Mouse (Mus musculus): ENCODE data around the gene Acvr1b. TPM values are rescaled to one million over a fixed set of nuclear protein-coding genes. Genes with fewer than 3 reads are reported as not detected.

Gene Acvr1b
- total and polyA plus RNA-seq, 3 experiments: 2.7 to 4.8 (median 2.9) TPM

- Histone ChIP-seq H3K4me3 (replicated peaks in 1 of 3; ENCODE audit: low read depth in 2 of 3, low read length in 2 of 3, poor library complexity in 1 of 3) (no peak overlapping the region), H3K27me3 (replicated peaks) (no peaks in the 10 kb centered on the region), H3K27ac (ENCODE audit: insufficient read depth, low read depth) (no peak overlapping the region), H3K9me3 (replicated peaks; ENCODE audit: low read length) (peaks cover 4% of the 10 kb centered on the region), H3K9ac (ENCODE audit: insufficient read depth, low read depth) (no peak overlapping the region), H3K36me3 (replicated peaks in 1 of 2; ENCODE audit: control insufficient read depth in 1 of 2, insufficient read depth in 1 of 2, low read length in 1 of 2) (peaks cover 30 to 46% of the 10 kb centered on the region in 2 experiments), H3K4me2 (ENCODE audit: insufficient read depth, low read depth, poor library complexity, severe bottlenecking) (no peak overlapping the region), H3K4me1 (ENCODE audit: control insufficient read depth in 1 of 2, insufficient read depth in 2 of 2) (peaks cover 11 to 25% of the 10 kb centered on the region in 2 experiments), H3K79me2 (replicated peaks; ENCODE audit: control insufficient read depth, extremely low read depth, insufficient read depth, poor library complexity, severe bottlenecking) (no peaks in the 10 kb centered on the region)
- in situ Hi-C loops (cut with MboI; ENCODE audit: low pct_ligation_motif_present, low pct_unique_long_range_greater_than_20kb, low sequenced_read_pairs) (no loop called here), dilution Hi-C loops (cut with MboI; ENCODE audit: extremely low pct_ligation_motif_present, extremely low pct_unique_long_range_greater_than_20kb, low sequenced_read_pairs) (no loop called here)
- TF ChIP-seq ZKSCAN1 (IDR thresholded peaks at IDR 0.05; ENCODE audit: borderline replicate concordance, low read depth, low read length): no peak
- no peak for TF ChIP-seq MAFK (IDR thresholded peaks at IDR 0.05; ENCODE audit: insufficient replicate concordance, low read length)
- TF ChIP-seq MYC (IDR thresholded peaks at IDR 0.05; ENCODE audit: low read depth, low read length): no peak
- no peak for TF ChIP-seq POLR2A (IDR thresholded peaks at IDR 0.05; ENCODE audit: low read depth, low read length)
- no peak for TF ChIP-seq USF1 (IDR thresholded peaks at IDR 0.05; ENCODE audit: low read depth, low read length)
- TF ChIP-seq USF2 (conservative IDR thresholded peaks at IDR 0.05; ENCODE audit: low read depth, low read length): no peak
- no peak for TF ChIP-seq JUND (conservative IDR thresholded peaks at IDR 0.05; ENCODE audit: low read depth, low read length)
- TF ChIP-seq HCFC1 (IDR thresholded peaks at IDR 0.05; ENCODE audit: low read depth, low read length): no peak
- TF ChIP-seq MAZ (IDR thresholded peaks at IDR 0.05; ENCODE audit: low read depth, low read length): no peak
- TF ChIP-seq RAD21 (IDR thresholded peaks at IDR 0.05; ENCODE audit: low read depth, low read length): no peak
- TF ChIP-seq PAX5 (IDR thresholded peaks at IDR 0.05; ENCODE audit: low read length): no peak
- no peak for TF ChIP-seq MEF2A (IDR thresholded peaks at IDR 0.05; ENCODE audit: borderline replicate concordance, low read depth, low read length)
- no peak for TF ChIP-seq E2F4 (IDR thresholded peaks at IDR 0.05; ENCODE audit: insufficient replicate concordance, low read depth, low read length)
- TF ChIP-seq SMC3 (IDR thresholded peaks at IDR 0.05; ENCODE audit: low read depth, low read length): no peak
- DNase-seq (ENCODE audit: extremely low read depth): no peak
Measured at GRCm38 (mm10) chr15:101201414-101201813, 27.5 kb downstream of the Acvr1b start.

DNA sequence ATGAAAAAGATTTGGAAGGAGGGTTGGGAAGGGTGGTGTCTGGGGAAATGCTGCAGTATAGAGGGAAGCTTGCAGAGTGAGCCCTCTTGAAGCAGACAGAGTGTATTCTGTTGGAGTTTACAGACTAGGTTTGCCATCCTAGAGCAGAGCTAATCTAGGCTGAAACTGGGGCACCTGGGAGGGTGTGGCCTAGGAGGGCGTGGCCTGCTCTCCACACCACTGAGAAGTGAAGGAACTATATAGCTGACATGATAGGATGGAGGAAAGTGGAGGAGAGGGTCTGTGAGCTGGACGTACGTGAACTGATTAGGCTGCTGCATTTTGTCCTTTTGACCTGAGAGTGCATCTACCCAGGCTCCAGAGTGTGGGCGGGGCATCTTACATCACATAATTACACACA, 29.8 kb downstream of the Acvr1b start:
- Histone ChIP-seq H3K4me2 (ENCODE audit: insufficient read depth, low read depth, poor library complexity, severe bottlenecking) (no peak overlapping the region), H3K4me1 (ENCODE audit: control insufficient read depth in 1 of 2, insufficient read depth in 2 of 2) (peaks cover 0 to 6% of the 10 kb centered on the region in 2 experiments; a peak in 2 of 4 replicates), H3K9me3 (replicated peaks; ENCODE audit: low read length) (peaks cover 4% of the 10 kb centered on the region), H3K9ac (ENCODE audit: insufficient read depth, low read depth) (no peak overlapping the region), H3K27ac (ENCODE audit: insufficient read depth, low read depth) (no peak overlapping the region), H3K27me3 (replicated peaks) (no peaks in the 10 kb centered on the region), H3K4me3 (replicated peaks in 1 of 3; ENCODE audit: low read depth in 2 of 3, low read length in 2 of 3, poor library complexity in 1 of 3) (no peak overlapping the region), H3K36me3 (replicated peaks in 1 of 2; ENCODE audit: control insufficient read depth in 1 of 2, insufficient read depth in 1 of 2, low read length in 1 of 2) (peaks cover 30 to 47% of the 10 kb centered on the region in 2 experiments), H3K79me2 (replicated peaks; ENCODE audit: control insufficient read depth, extremely low read depth, insufficient read depth, poor library complexity, severe bottlenecking) (no peaks in the 10 kb centered on the region)
- in situ Hi-C loops (cut with MboI; ENCODE audit: low pct_ligation_motif_present, low pct_unique_long_range_greater_than_20kb, low sequenced_read_pairs) (no loop called here), dilution Hi-C loops (cut with MboI; ENCODE audit: extremely low pct_ligation_motif_present, extremely low pct_unique_long_range_greater_than_20kb, low sequenced_read_pairs) (no loop called here)
- TF ChIP-seq MXI1 (IDR thresholded peaks at IDR 0.05; ENCODE audit: low read depth, low read length): no peak
- TF ChIP-seq MAZ (IDR thresholded peaks at IDR 0.05; ENCODE audit: low read depth, low read length): no peak
- DNase-seq (ENCODE audit: extremely low read depth): no peak
